Mouse (Mus musculus): Measurements from ENCODE around the gene Rbm20. TPM values are rescaled to one million over a fixed set of nuclear protein-coding genes. Genes with fewer than 3 reads are reported as not detected.
"Not testable (repeated sequence)": the region's sequence is repeated elsewhere in the genome, so short reads cannot be mapped to it uniquely, and the experiment has no call there.

Gene Rbm20
- total and polyA plus RNA-seq, 3 experiments: 0.05 to 0.56 (median 0.08) TPM

DNA sequence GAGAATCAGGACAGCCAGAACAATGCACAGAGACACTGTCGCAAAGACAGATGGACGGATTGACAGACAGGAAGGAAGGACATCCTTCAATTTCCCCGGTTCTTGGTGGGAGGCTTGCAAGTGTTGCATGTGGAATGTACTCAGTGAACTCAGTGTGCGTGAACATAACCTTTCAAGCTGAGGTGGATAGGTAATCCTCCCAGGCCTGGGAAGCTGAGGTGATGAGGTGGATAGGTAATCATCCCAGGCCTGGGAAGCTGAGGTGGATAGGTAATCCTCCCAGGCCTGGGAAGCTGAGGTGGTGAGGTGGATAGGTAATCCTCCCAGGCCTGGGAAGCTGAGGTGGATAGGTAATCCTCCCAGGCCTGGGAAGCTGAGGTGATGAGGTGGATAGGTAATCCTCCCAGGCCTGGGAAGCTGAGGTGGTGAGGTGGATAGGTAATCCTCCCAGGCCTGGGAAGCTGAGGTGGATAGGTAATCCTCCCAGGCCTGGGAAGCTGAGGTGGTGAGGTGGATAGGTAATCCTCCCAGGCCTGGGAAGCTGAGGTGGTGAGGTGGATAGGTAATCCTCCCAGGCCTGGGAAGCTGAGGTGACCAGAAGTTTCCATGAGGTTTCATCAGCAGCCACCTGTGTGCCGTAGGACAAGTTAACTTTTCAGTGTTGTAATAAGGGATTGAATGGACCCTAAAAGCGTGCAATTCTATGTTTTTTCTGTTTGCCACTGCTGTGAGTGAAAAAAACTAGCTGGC lies 129.6 kb downstream of the Rbm20 start:
- in situ Hi-C loops (cut with MboI; ENCODE audit: low pct_ligation_motif_present, low pct_unique_long_range_greater_than_20kb, low sequenced_read_pairs); dilution Hi-C loops (cut with MboI; ENCODE audit: extremely low pct_ligation_motif_present, extremely low pct_unique_long_range_greater_than_20kb, low sequenced_read_pairs); H3K27ac ChIP-seq (ENCODE audit: insufficient read depth, low read depth); H3K79me2 ChIP-seq (replicated peaks; ENCODE audit: control insufficient read depth, extremely low read depth, insufficient read depth, poor library complexity, severe bottlenecking); H3K9ac ChIP-seq (ENCODE audit: insufficient read depth, low read depth); H3K4me3 ChIP-seq (replicated peaks in 1 of 3; ENCODE audit: low read depth in 2 of 3, low read length in 2 of 3, poor library complexity in 1 of 3); H3K4me2 ChIP-seq (ENCODE audit: insufficient read depth, low read depth, poor library complexity, severe bottlenecking); H3K27me3 ChIP-seq (replicated peaks); H3K9me3 ChIP-seq (replicated peaks; ENCODE audit: low read length); H3K36me3 ChIP-seq (replicated peaks in 1 of 2; ENCODE audit: control insufficient read depth in 1 of 2, insufficient read depth in 1 of 2, low read length in 1 of 2): not testable (repeated sequence)
- H3K4me1 ChIP-seq (ENCODE audit: control insufficient read depth in 1 of 2, insufficient read depth in 2 of 2): peaks cover 4 to 16% of the 10 kb centered on the region in 2 experiments
- peak; percentile 22 for DNase-seq (ENCODE audit: extremely low read depth)

DNA sequence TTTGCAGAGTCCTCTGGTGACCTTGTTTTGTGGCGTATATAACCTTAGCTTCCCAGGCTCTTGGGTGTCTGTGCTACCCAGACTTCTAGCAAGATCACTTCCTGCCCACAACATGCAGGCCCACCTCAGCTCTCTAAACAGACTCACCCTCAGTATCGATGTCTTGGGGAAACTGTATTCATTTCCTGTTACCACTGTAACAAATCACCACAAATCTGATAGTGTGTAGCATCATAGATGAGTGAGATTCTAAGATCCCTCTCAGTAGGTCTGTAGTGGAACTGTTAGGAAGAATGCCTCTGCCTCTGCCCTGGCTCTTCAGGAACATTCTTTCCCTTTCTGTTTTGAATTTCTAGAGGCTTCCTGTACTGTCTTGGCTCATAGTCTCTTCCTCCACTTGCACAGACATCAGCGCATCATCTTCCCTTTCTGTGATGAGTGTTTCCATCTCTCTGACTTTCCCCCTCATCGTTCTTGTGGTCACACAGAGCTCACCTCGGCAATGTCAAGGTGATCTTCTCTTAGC lies 130.2 kb downstream of the Rbm20 start:
- Histone ChIP-seq H3K27ac (ENCODE audit: insufficient read depth, low read depth) (no peak overlapping the region), H3K27me3 (replicated peaks) (no peaks in the 10 kb centered on the region), H3K4me3 (replicated peaks in 1 of 3; ENCODE audit: low read depth in 2 of 3, low read length in 2 of 3, poor library complexity in 1 of 3) (no peak overlapping the region), H3K9ac (ENCODE audit: insufficient read depth, low read depth) (no peak overlapping the region), H3K4me1 (ENCODE audit: control insufficient read depth in 1 of 2, insufficient read depth in 2 of 2) (peaks cover 2 to 16% of the 10 kb centered on the region in 2 experiments), H3K36me3 (replicated peaks in 1 of 2; ENCODE audit: control insufficient read depth in 1 of 2, insufficient read depth in 1 of 2, low read length in 1 of 2) (no peaks in the 10 kb centered on the region), H3K9me3 (replicated peaks; ENCODE audit: low read length) (no peaks in the 10 kb centered on the region), H3K79me2 (replicated peaks; ENCODE audit: control insufficient read depth, extremely low read depth, insufficient read depth, poor library complexity, severe bottlenecking) (no peaks in the 10 kb centered on the region), H3K4me2 (ENCODE audit: insufficient read depth, low read depth, poor library complexity, severe bottlenecking) (no peak overlapping the region)
- dilution Hi-C loops (cut with MboI; ENCODE audit: extremely low pct_ligation_motif_present, extremely low pct_unique_long_range_greater_than_20kb, low sequenced_read_pairs): no loop called here
- in situ Hi-C loops (cut with MboI; ENCODE audit: low pct_ligation_motif_present, low pct_unique_long_range_greater_than_20kb, low sequenced_read_pairs): no loop called here
- TF ChIP-seq MAFK (IDR thresholded peaks at IDR 0.05; ENCODE audit: insufficient replicate concordance, low read length) (no peak), ZKSCAN1 (IDR thresholded peaks at IDR 0.05; ENCODE audit: borderline replicate concordance, low read depth, low read length) (no peak), MAZ (IDR thresholded peaks at IDR 0.05; ENCODE audit: low read depth, low read length) (no peak), HCFC1 (IDR thresholded peaks at IDR 0.05; ENCODE audit: low read depth, low read length) (no peak), JUND (conservative IDR thresholded peaks at IDR 0.05; ENCODE audit: low read depth, low read length) (no peak), IRF4 (IDR thresholded peaks at IDR 0.05; ENCODE audit: low read depth, low read length) (no peak), NELFE (IDR thresholded peaks at IDR 0.05; ENCODE audit: low read depth, low read length) (no peak), MXI1 (IDR thresholded peaks at IDR 0.05; ENCODE audit: low read depth, low read length) (no peak)
- DNase-seq (ENCODE audit: extremely low read depth): peak; percentile 17

DNA sequence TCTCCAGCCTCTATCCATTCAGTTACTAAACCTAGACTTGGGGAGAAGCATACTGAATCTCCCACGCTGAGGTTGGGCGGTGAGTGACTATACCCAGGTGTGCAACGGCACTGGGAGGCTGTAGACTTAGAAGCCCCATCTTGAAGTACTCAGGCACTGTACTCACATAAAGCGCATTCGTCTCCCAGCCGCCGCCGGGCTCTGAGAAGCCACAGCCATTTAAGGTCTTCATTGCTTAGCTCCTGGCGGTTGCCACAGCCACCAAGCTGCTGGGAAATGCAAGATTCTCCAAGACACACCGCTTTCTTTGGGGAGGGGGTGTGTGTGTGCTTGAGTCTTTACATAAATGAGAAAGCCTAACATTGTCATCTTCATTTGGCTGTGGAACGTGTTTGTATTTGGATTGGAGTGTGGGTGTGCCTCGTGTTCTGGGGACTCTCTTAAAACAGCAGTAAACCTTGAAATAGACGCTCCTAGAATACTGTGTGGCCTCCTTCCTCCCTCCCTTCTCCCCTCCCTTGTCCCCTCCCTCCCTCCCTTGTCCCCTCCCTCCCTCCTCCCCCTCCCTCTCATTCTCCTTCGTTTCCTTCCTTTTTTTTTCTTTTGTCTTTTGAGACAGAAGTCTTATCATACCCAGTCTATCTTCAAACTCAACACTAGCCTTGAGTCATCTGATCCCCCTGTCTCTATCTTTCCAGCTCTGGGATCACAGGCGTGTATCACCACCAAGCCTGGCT lies 131.1 kb downstream of the Rbm20 start:
- no peaks in the 10 kb centered on the region for H3K79me2 ChIP-seq (replicated peaks; ENCODE audit: control insufficient read depth, extremely low read depth, insufficient read depth, poor library complexity, severe bottlenecking)
- in situ Hi-C loops (cut with MboI; ENCODE audit: low pct_ligation_motif_present, low pct_unique_long_range_greater_than_20kb, low sequenced_read_pairs) (no loop called here), dilution Hi-C loops (cut with MboI; ENCODE audit: extremely low pct_ligation_motif_present, extremely low pct_unique_long_range_greater_than_20kb, low sequenced_read_pairs) (no loop called here)
- H3K4me1 ChIP-seq (ENCODE audit: control insufficient read depth in 1 of 2, insufficient read depth in 2 of 2): peaks cover 2 to 16% of the 10 kb centered on the region in 2 experiments
- DNase-seq (ENCODE audit: extremely low read depth): no peak
- H3K36me3 ChIP-seq (replicated peaks in 1 of 2; ENCODE audit: control insufficient read depth in 1 of 2, insufficient read depth in 1 of 2, low read length in 1 of 2): no peaks in the 10 kb centered on the region
- no peak overlapping the region for H3K9ac ChIP-seq (ENCODE audit: insufficient read depth, low read depth)
- no peaks in the 10 kb centered on the region for H3K9me3 ChIP-seq (replicated peaks; ENCODE audit: low read length)
- no peak overlapping the region for H3K27ac ChIP-seq (ENCODE audit: insufficient read depth, low read depth)
- H3K4me3 ChIP-seq (replicated peaks in 1 of 3; ENCODE audit: low read depth in 2 of 3, low read length in 2 of 3, poor library complexity in 1 of 3): no peak overlapping the region
- no peaks in the 10 kb centered on the region for H3K27me3 ChIP-seq (replicated peaks)
- H3K4me2 ChIP-seq (ENCODE audit: insufficient read depth, low read depth, poor library complexity, severe bottlenecking): no peak overlapping the region
- TF ChIP-seq CTCF (conservative IDR thresholded peaks at IDR 0.05 in 1 of 2, IDR thresholded peaks at IDR 0.05 in 1 of 2; ENCODE audit: low read depth in 2 of 2, low read length in 2 of 2): no peak
- TF ChIP-seq ZNF384 (IDR thresholded peaks at IDR 0.05; ENCODE audit: low read depth, low read length): no peak
- TF ChIP-seq NELFE (IDR thresholded peaks at IDR 0.05; ENCODE audit: low read depth, low read length): no peak
- no peak for TF ChIP-seq MEF2A (IDR thresholded peaks at IDR 0.05; ENCODE audit: borderline replicate concordance, low read depth, low read length)
- no peak for TF ChIP-seq CHD1 (IDR thresholded peaks at IDR 0.05; ENCODE audit: low read depth, low read length)
- TF ChIP-seq PAX5 (IDR thresholded peaks at IDR 0.05; ENCODE audit: low read length): no peak
- TF ChIP-seq SMC3 (IDR thresholded peaks at IDR 0.05; ENCODE audit: low read depth, low read length): no peak
- no peak for TF ChIP-seq MAX (IDR thresholded peaks at IDR 0.05; ENCODE audit: low read length)
- no peak for TF ChIP-seq ZKSCAN1 (IDR thresholded peaks at IDR 0.05; ENCODE audit: borderline replicate concordance, low read depth, low read length)
- no peak for TF ChIP-seq TBP (conservative IDR thresholded peaks at IDR 0.05; ENCODE audit: low read depth, low read length)
- no peak for TF ChIP-seq ELF1 (IDR thresholded peaks at IDR 0.05; ENCODE audit: low read depth, low read length)
- no peak for TF ChIP-seq E2F4 (IDR thresholded peaks at IDR 0.05; ENCODE audit: insufficient replicate concordance, low read depth, low read length)
- no peak for TF ChIP-seq IRF4 (IDR thresholded peaks at IDR 0.05; ENCODE audit: low read depth, low read length)
- TF ChIP-seq UBTF (IDR thresholded peaks at IDR 0.05; ENCODE audit: low read depth, low read length): no peak
- TF ChIP-seq NRF1 (IDR thresholded peaks at IDR 0.05; ENCODE audit: low read depth, low read length): no peak
- no peak for TF ChIP-seq CHD2 (IDR thresholded peaks at IDR 0.05; ENCODE audit: low read length)
- TF ChIP-seq SIN3A (IDR thresholded peaks at IDR 0.05; ENCODE audit: low read length): no peak
- no peak for TF ChIP-seq GABPA (IDR thresholded peaks at IDR 0.05; ENCODE audit: insufficient replicate concordance, low read depth, low read length)

All from CH12.LX (cell line).